Mouse (Mus musculus): Measurements from ENCODE around the gene Pank4.

The Pank4 gene

GRCm38 (mm10) chr4:154963901-154964580 lies at the start of gene Pank4:
Gene Pank4, plus strand, starts transcription at chr4:154964123.
- DNase-seq (ENCODE audit: low spot score in 2 of 2) = peak; percentile 90 to 92

DNA sequence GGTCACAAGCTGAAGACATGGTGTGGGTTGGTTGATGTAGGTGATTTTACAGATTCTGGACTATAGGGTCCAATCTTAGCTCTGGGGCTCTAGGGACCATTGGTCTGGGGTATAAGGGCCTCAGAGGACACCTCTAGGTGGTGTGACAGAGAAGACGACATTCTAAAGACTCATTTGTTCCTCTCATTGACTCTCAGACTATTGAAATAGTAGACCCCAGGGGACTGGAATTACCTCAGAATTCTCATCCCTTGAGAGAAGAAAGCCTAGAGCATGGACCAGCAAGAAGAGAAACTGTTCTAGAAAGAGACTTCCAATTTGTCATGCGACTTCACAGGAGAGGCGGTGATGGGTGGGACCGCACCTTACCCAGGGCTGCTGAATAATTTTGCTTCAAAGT lies 49.7 kb upstream of the Pank4 start:
- no peak for DNase-seq (ENCODE audit: low spot score in 2 of 2)

DNA sequence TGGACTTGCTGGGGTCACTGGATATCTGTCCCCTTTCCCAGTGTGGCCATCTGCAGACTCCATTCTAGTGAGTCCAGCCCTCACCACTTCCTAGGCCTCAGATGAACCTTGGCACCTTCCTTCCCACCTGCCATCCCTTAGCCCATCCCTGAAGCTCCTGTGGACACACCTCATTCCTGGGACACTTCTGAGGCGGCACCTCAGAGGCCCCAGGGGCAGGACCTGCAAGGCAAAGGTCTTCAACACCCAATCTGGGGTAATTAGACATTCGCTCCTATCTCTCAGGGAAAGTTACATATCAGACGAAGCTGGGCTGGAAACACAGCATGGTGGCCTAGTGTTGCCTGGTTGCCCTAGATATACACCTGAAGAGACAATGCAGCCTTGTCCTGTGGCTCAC lies 49.2 kb upstream of the Pank4 start:
- DNase-seq (ENCODE audit: low spot score in 2 of 2) = no peak

- DNase-seq (ENCODE audit: low spot score in 2 of 2) = no peak
Observed at GRCm38 (mm10) chr4:154915286-154915685, 48.6 kb upstream of the Pank4 start.

DNA sequence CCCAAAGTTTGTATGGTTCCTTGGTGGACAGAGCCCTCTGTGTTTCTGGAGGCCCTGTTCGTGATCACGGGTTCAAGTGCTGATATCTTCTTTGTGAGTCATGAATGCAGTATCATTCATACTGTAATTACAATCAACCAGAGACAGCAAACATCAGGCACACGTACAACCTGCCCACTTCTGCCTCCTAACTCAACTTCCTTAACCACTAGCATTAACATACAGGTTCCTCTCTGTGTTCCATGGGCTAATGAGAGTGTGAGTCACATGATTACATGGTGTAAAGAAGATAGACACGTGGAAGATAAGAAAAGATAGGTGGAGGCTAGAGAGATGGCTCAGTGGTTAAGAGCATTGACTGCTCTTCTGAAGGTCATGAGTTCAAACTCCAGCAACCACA lies 47.3 kb upstream of the Pank4 start:
- DNase-seq (ENCODE audit: low spot score in 2 of 2) = no peak

DNA sequence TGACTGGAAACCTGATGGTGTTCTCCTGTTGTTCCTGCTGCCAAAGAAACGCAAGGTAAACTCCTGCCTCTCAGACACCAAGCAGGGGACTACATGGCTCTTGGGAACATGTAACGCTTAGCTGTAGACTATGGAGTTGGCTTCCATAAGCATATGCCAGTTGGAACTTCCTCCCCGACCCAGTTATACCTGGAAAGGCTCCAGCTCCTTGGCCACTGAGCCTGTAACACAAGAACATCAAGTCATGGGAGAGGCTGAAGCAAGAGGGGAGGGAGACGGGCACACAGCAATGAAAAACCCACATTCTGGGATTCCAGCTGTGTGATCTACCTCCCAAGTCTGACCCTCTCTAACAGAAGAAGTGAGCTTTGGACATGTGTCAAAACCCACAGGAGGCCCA lies 41.6 kb upstream of the Pank4 start:
- no peak for DNase-seq (ENCODE audit: low spot score in 2 of 2)

DNA sequence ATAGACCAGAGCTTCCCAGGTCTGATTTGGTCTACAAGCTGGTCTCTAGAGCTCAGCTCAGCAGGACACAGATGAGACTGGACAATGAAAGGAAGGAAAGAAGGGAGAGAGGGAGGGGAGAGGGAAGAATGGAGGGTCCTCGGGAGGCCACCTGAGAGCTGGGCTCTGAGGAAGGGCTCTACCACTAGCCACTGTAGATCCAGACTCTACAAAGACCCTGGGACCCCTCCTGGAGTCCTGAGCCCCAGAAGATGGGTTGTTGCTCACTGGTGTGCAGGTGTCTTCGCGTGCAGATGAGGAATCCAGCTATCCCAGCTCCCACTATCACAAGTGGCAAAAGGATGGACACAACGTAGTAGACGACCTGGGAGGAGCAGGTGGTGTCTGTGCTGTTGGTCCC lies 41.0 kb upstream of the Pank4 start:
- DNase-seq (ENCODE audit: low spot score in 2 of 2) = no peak

DNA sequence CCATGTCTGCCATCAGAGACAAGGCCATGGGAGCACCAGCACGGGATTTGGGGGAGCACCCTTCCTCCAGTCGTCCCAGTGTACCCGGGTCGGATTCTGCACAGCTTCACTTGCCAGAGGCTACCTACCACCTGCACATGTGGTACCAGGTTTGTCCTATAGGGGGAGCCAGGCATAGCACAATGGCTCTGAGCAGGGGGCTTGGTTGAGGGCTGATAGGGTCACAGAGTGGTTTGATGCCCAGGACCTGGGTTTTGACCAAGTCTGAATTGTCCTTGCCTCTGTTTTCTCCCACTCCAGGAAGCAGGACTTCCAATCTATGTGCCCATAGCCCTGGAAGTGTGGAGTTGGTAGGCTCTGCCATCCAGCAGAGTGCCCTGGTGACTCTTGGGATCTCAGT lies 38.5 kb upstream of the Pank4 start:
- DNase-seq (ENCODE audit: low spot score in 2 of 2) = peak in 1 of 2 experiments; percentile 55

DNA sequence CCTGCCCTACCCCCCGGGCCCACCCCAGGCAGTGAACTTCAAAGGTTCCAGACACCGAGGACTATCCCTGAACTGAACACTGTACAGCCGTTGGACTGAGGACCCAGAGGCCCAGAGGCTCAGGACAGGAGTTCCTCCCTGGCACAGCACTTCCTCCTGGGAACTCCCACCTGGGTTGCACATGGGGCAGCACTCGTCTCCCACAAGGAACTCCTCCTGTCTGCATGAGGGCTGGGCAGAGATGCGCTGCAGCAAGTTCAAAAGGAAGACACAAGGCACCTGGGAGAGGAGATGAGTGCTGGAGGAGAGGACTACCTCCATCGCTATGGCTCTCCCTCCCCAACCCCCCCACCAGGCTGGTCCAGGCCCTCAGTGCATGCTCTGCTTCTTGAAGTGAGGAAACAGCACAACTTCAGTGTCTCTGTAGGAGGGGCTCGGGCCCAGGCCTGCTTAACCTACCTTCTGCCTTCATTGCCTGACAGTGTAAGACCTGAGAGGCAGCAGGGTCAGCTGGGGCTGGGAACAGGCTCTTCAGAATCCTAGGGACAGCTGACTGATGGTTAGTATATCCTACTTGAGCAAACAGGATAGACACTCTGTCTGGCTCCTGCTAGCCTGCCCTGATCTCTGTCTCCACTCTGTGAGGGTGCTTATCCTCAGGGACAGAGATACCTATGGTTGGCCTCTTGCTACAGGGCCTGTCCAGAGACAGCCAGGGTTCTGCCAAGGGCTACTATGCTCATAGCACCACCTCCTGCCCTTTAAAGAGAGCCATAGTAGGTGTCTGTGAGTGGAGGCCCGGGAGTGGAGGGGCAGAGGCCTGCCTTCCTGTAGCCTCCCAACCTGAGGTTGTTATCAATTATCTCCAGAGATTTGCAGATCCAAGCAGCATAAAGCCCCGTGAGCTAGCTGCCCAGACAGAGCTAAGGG lies 36.7 kb upstream of the Pank4 start:
- no peak for DNase-seq (ENCODE audit: low spot score in 2 of 2)

DNA sequence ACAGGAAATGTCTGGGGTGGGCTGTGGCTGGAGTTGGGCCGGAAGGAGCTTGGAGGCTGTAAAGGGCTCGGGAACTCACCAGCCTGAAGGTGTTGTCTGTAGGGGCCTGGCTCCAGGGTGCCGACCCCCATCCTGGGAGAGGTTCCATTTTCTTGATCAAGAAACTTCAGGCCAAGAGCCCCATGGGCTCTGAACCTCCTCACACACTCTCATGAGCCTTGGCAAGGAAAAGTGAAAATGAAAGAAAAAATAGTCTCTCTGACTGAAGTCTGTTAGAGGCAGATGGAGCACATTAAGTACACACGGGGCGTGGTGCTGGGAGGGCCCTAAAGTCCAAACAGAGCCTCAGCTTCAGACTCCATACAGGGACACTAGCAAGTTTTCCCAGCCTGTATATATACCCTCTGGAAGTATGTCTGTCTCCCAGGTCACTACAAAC lies 36.0 kb upstream of the Pank4 start:
- DNase-seq (ENCODE audit: low spot score in 2 of 2) = peak; percentile 66 to 77

- peak in 1 of 2 experiments; percentile 68 for DNase-seq (ENCODE audit: low spot score in 2 of 2)
Observed at GRCm38 (mm10) chr4:154928395-154929087, 35.4 kb upstream of the Pank4 start, which contains the start of gene Tnfrsf14. Gene Tnfrsf14, minus strand, starts transcription at chr4:154928563.

DNA sequence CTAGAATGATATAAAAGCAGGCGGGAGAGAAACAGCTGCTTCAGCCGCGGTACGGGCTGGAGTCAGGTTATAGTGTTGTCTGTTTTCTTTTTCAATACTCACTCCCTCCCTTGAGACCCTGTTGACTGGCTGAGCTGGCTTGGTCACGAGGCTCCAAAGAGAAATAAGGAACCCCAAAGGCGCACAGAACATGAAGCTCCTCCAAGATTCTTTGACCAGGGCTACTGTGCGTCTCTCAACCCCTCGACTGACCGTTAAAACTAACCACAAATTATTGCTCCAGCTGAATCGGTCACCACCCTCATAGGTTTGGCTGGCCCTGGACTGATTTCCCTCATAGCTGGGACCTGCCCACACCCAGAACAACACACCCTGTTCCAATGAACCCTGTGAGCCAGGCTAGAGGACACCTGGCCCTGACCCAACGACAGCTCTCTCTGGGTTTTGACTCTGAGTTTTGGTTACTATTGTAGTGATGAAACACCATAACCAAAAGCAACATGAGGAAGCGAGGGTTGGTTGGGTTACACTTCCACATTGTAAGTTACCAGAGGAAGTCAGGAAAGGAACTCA lies 34.7 kb upstream of the Pank4 start:
- peak; percentile 60 to 74 for DNase-seq (ENCODE audit: low spot score in 2 of 2)

GRCm38 (mm10) chr4:154933306-154933907 lies 30.5 kb upstream of the Pank4 start:
- no peak for DNase-seq (ENCODE audit: low spot score in 2 of 2)

DNA sequence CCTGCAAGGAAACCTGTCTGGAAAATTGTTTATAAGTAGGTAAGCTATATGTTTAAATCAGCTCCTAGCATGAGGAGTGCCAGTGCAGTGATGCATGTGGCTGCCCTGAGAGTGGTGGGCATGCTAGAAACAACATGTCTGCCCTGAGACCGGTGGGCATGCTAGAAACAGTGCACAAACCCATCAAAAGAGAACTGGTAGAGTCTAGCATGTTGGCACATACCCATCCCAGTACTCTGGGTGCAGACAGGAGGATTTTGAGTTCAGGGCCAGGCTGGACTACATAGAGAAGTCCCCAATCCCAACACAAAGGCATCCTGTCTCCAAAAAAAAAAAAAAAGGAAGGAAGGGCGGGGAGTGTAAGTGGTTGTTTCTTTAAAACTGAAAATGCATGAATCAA lies 29.1 kb upstream of the Pank4 start:
- DNase-seq (ENCODE audit: low spot score in 2 of 2) = no peak

GRCm38 (mm10) chr4:154935788-154936187 lies 28.1 kb upstream of the Pank4 start:
- no peak for DNase-seq (ENCODE audit: low spot score in 2 of 2)

- DNase-seq (ENCODE audit: low spot score in 2 of 2) = peak; percentile 50 to 61
Observed at GRCm38 (mm10) chr4:154936542-154937255, 27.2 kb upstream of the Pank4 start.

DNA sequence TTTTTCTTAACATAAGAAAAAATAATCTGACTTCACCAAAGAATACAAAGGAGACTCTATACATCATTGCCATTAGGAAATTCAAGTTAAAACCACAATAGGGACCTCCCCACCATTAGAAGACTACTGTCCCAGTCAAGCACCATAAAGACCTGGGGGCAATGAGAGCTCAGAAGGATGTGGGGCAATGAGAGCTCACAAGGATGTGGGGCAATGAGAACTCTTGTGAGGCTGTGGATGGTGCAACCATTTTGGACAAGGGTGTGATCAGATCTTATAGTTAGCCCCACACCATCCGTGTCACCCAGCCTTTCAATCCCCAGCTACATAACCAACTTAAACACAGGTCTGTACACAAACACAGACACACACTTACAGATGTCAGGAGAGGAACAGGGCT lies 26.2 kb upstream of the Pank4 start:
- no peak for DNase-seq (ENCODE audit: low spot score in 2 of 2)

GRCm38 (mm10) chr4:154940156-154940555 lies 23.8 kb upstream of the Pank4 start:
- peak; percentile 63 to 66 for DNase-seq (ENCODE audit: low spot score in 2 of 2)

GRCm38 (mm10) chr4:154941831-154942230 lies 22.1 kb upstream of the Pank4 start:
- DNase-seq (ENCODE audit: low spot score in 2 of 2) = no peak

GRCm38 (mm10) chr4:154942632-154943322 lies 21.1 kb upstream of the Pank4 start:
- DNase-seq (ENCODE audit: low spot score in 2 of 2) = peak; percentile 58 to 59
